Comparison of ENCODE assay signal across 23 mouse cellular contexts in the genomic region with DNA sequence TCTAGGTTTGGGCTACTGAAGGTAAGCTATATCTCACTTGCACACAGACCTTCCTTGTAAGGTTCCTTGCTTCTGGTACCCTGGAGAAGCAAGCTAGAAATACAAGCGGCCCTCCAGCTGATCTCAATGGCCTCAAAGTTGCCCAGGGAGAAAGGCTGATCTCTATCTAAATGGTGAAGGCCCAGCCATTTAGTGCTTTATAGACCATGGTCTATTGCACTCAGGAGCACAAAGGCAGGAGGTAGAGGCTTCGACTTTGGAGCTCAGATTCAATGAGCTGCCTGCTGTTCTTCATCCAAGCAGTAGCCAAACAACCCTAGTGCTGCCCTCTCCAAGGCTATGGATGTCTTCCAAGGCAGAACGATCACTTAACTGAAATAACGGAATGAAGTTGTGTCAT.
A peak's percentile ranks its signal among the peaks of the same experiment; 100 is the strongest.
DNase-seq lines count a peak whose midpoint lies in the region; ATAC-seq and TF ChIP-seq lines count a peak whose summit lies in the region.
"Had no signal": no experiment of that assay in that cellular context is flagged by ENCODE, and none has a peak within 500 bp of the region (broad histone marks: within the 10 kb centered on the region; RNA-seq: fewer than 3 reads in every experiment).

No protein-coding gene starts in this region.

- no peak for TF ChIP-seq CTCF in lung, adult 2 months (IDR thresholded peaks at IDR 0.05; ENCODE audit: insufficient read depth, low read length)

- H3K9ac ChIP-seq in embryonic facial prominence, embryonic 14.5 days (ENCODE audit: low read depth, low read length) = no peak overlapping the region
- H3K9ac ChIP-seq in kidney, embryonic 15.5 days = no peak overlapping the region
- H3K9ac ChIP-seq in kidney, embryonic 14.5 days (ENCODE audit: low read depth, low read length) = no peak overlapping the region
- H3K9ac ChIP-seq: embryonic facial prominence, embryonic 15.5 days; forebrain, postnatal 0 days; heart, embryonic 13.5 days; hindbrain, embryonic 12.5 days; hindbrain, embryonic 15.5 days had no signal

- H3K4me1 ChIP-seq in embryonic facial prominence, embryonic 14.5 days (ENCODE audit: control insufficient read depth, insufficient read depth, low read length) = no peaks in the 10 kb centered on the region
- no peaks in the 10 kb centered on the region for H3K4me1 ChIP-seq in embryonic facial prominence, embryonic 10.5 days
- H3K4me1 ChIP-seq in kidney, embryonic 15.5 days = no peaks in the 10 kb centered on the region
- no peaks in the 10 kb centered on the region for H3K4me1 ChIP-seq in kidney, embryonic 14.5 days (ENCODE audit: control insufficient read depth, insufficient read depth, low read length)
- H3K4me1 ChIP-seq in lung, adult 2 months (ENCODE audit: control insufficient read depth, insufficient read depth, low read length) = no peaks in the 10 kb centered on the region
- H3K4me1 ChIP-seq: embryonic facial prominence, embryonic 15.5 days; heart, embryonic 10.5 days; heart, embryonic 13.5 days; hindbrain, embryonic 12.5 days; hindbrain, embryonic 15.5 days had no signal

- H3K4me2 ChIP-seq in embryonic facial prominence, embryonic 14.5 days (ENCODE audit: low read depth, low read length) = no peak overlapping the region
- H3K4me2 ChIP-seq in kidney, embryonic 15.5 days = no peak overlapping the region
- H3K4me2 ChIP-seq in kidney, embryonic 14.5 days (replicated peaks; ENCODE audit: low read depth, low read length) = no peak overlapping the region
- H3K4me2 ChIP-seq: embryonic facial prominence, embryonic 15.5 days; heart, embryonic 13.5 days; hindbrain, embryonic 12.5 days; hindbrain, embryonic 15.5 days had no signal

- 50% methylated on average over 4 of the region's 4 CpGs for WGBS in embryonic facial prominence, embryonic 14.5 days
- WGBS in embryonic facial prominence, embryonic 10.5 days = 61% methylated on average over 4 of the region's 4 CpGs
- WGBS in kidney, embryonic 15.5 days = 28% methylated on average over 4 of the region's 4 CpGs
- 32% methylated on average over 4 of the region's 4 CpGs for WGBS in kidney, embryonic 14.5 days
- 61% methylated on average over 4 of the region's 4 CpGs for WGBS in lung, adult 2 months

- H3K36me3 ChIP-seq in embryonic facial prominence, embryonic 14.5 days (ENCODE audit: control insufficient read depth, insufficient read depth, low read length) = no peaks in the 10 kb centered on the region
- no peaks in the 10 kb centered on the region for H3K36me3 ChIP-seq in embryonic facial prominence, embryonic 10.5 days (replicated peaks)
- no peaks in the 10 kb centered on the region for H3K36me3 ChIP-seq in kidney, embryonic 15.5 days
- H3K36me3 ChIP-seq in kidney, embryonic 14.5 days (ENCODE audit: control insufficient read depth, insufficient read depth, low read length) = no peaks in the 10 kb centered on the region
- H3K36me3 ChIP-seq: embryonic facial prominence, embryonic 15.5 days; heart, embryonic 10.5 days; heart, embryonic 13.5 days; hindbrain, embryonic 12.5 days; hindbrain, embryonic 15.5 days had no signal

- no peak overlapping the region for H3K27ac ChIP-seq in embryonic facial prominence, embryonic 14.5 days (replicated peaks; ENCODE audit: low read depth, low read length)
- no peak overlapping the region for H3K27ac ChIP-seq in embryonic facial prominence, embryonic 10.5 days (replicated peaks)
- no peak overlapping the region for H3K27ac ChIP-seq in kidney, embryonic 15.5 days
- H3K27ac ChIP-seq in kidney, embryonic 14.5 days (ENCODE audit: low read depth, low read length) = no peak overlapping the region
- H3K27ac ChIP-seq: embryonic facial prominence, embryonic 15.5 days; gastrocnemius, adult 2 months; heart, adult 2 months; heart, embryonic 10.5 days; heart, embryonic 13.5 days; hindbrain, embryonic 12.5 days; hindbrain, embryonic 15.5 days had no signal

- no peaks in the 10 kb centered on the region for H3K27me3 ChIP-seq in embryonic facial prominence, embryonic 14.5 days (replicated peaks; ENCODE audit: control insufficient read depth, insufficient read depth, low read length)
- no peaks in the 10 kb centered on the region for H3K27me3 ChIP-seq in embryonic facial prominence, embryonic 10.5 days (replicated peaks; ENCODE audit: low read depth, poor library complexity, severe bottlenecking)
- 0 out of 2 replicates have a peak, but pooled peaks cover 4% of the 10 kb centered on the region for H3K27me3 ChIP-seq in kidney, embryonic 15.5 days
- no peaks in the 10 kb centered on the region for H3K27me3 ChIP-seq in kidney, embryonic 14.5 days (ENCODE audit: control insufficient read depth, insufficient read depth, low read length)
- H3K27me3 ChIP-seq: embryonic facial prominence, embryonic 15.5 days; heart, embryonic 13.5 days; hindbrain, embryonic 12.5 days; hindbrain, embryonic 15.5 days had no signal

- no peaks in the 10 kb centered on the region for H3K9me3 ChIP-seq in embryonic facial prominence, embryonic 14.5 days (ENCODE audit: control insufficient read depth, low read length)
- H3K9me3 ChIP-seq in embryonic facial prominence, embryonic 10.5 days = no peaks in the 10 kb centered on the region
- H3K9me3 ChIP-seq in kidney, embryonic 15.5 days (replicated peaks) = no peaks in the 10 kb centered on the region
- no peaks in the 10 kb centered on the region for H3K9me3 ChIP-seq in kidney, embryonic 14.5 days (ENCODE audit: control insufficient read depth, low read length)
- H3K9me3 ChIP-seq: embryonic facial prominence, embryonic 15.5 days; heart, embryonic 10.5 days; heart, embryonic 13.5 days; hindbrain, embryonic 12.5 days; hindbrain, embryonic 15.5 days had no signal

- TF ChIP-seq POLR2A in lung, adult 2 months (IDR thresholded peaks at IDR 0.05; ENCODE audit: borderline replicate concordance, extremely low read depth, low read depth, low read length) = no peak

- peak; percentile 8 for DNase-seq in embryonic facial prominence, embryonic 14.5 days (ENCODE audit: low spot score)
- DNase-seq in embryonic facial prominence, embryonic 10.5 days (ENCODE audit: low spot score) = no peak
- DNase-seq in lung, postnatal 10 days = peak; percentile 1
- DNase-seq in lung, adult 2 months = no peak
- DNase-seq: adrenal gland, adult 8-10 months; adrenal gland, postnatal 36 days; cerebellum, adult 18-20 months; cerebellum, adult 9-11 months; cerebellum, postnatal 36 days; embryo, embryonic 11 days; forebrain, postnatal 0 days; gastrocnemius, adult 2 months; gastrocnemius, postnatal 14 days; heart, adult 2 months had no signal

- no peak for ATAC-seq in embryonic facial prominence, embryonic 14.5 days (ENCODE audit: low read depth)
- ATAC-seq in kidney, embryonic 15.5 days (replicated peaks; ENCODE audit: low FRiP score) = peak; percentile 77; the same call in 1 of the 2 replicates
- no peak for ATAC-seq in kidney, embryonic 14.5 days (ENCODE audit: low FRiP score, low TSS enrichment)
- ATAC-seq: CD4-positive, CD25-positive, alpha-beta regulatory T cell, adult 4 months; forebrain, embryonic 14.5 days; forebrain, postnatal 0 days had no signal

- no peak overlapping the region for H3K4me3 ChIP-seq in embryonic facial prominence, embryonic 14.5 days (ENCODE audit: low read depth, low read length)
- H3K4me3 ChIP-seq in embryonic facial prominence, embryonic 10.5 days = no peak overlapping the region
- H3K4me3 ChIP-seq in kidney, embryonic 15.5 days (replicated peaks) = no peak overlapping the region
- H3K4me3 ChIP-seq in kidney, embryonic 14.5 days (ENCODE audit: low read length) = no peak overlapping the region
- H3K4me3 ChIP-seq in lung, adult 2 months (replicated peaks; ENCODE audit: extremely low read depth, low read depth, low read length) = no peak overlapping the region
- H3K4me3 ChIP-seq: embryonic facial prominence, embryonic 15.5 days; gastrocnemius, adult 2 months; heart, adult 2 months; heart, embryonic 10.5 days; heart, embryonic 13.5 days; hindbrain, embryonic 12.5 days; hindbrain, embryonic 15.5 days had no signal

Comparison
In these comparisons a context has a peak if more than half of its experiments do, and no peak if none do; other contexts are left out.
1. DNase-seq: peak in embryonic facial prominence, embryonic 14.5 days (single experiment) and lung, postnatal 10 days (single experiment); none in embryonic facial prominence, embryonic 10.5 days (single experiment) and lung, adult 2 months (single experiment).